Mouse (Mus musculus) hindbrain, embryonic 14.5 days (tissue): ENCODE measurements around the gene Cdk15. TPM values are rescaled to one million over a fixed set of nuclear protein-coding genes. Genes with fewer than 3 reads are reported as not detected.

Source experiments
- ATAC-seq: fragments of 200-750 bp; cut with Nextera tagmentation; 2 replicates; pipeline ENCODE4 v1.8.0; 2017; ENCODE audit warnings: moderate number of reproducible peaks, mild to moderate bottlenecking, moderate TSS enrichment, moderate library complexity; ENCODE audit not compliant: low FRiP score
- DNase-seq: peaks from one replicate; pipeline ENCODE4 v3.0.0-alpha.2; 2015; ENCODE audit warnings: low spot score
- H3K27ac ChIP-seq: fragments of 300-500 bp; sonication (generic); 2 replicates; pipeline ENCODE4 v1.5.1; 2014; ENCODE audit warnings: mild to moderate bottlenecking, moderate library complexity
- H3K27me3 ChIP-seq: fragments of 300-500 bp; sonication (generic); 2 replicates; pipeline ENCODE4 v1.6.1; 2014; ENCODE audit warnings: mild to moderate bottlenecking, low read length, mixed read lengths; ENCODE audit not compliant: control insufficient read depth, insufficient read depth
- H3K36me3 ChIP-seq: fragments of 300-500 bp; sonication (generic); replicated peaks from 2 replicates; pipeline ENCODE4 v1.6.1; 2014; ENCODE audit not compliant: control insufficient read depth, insufficient read depth
- H3K4me1 ChIP-seq: fragments of 300-500 bp; sonication (generic); replicated peaks from 2 replicates; pipeline ENCODE4 v1.6.1; 2014; ENCODE audit warnings: antibody characterized with exemption, low read length, mixed read lengths; ENCODE audit not compliant: control insufficient read depth, insufficient read depth
- H3K4me2 ChIP-seq: fragments of 300-500 bp; sonication (generic); replicated peaks from 2 replicates; pipeline ENCODE4 v1.6.1; 2014; ENCODE audit warnings: mild to moderate bottlenecking, moderate library complexity
- H3K4me3 ChIP-seq: fragments of 300-500 bp; sonication (generic); replicated peaks from 2 replicates; pipeline ENCODE4 v1.5.1; 2014; ENCODE audit warnings: mild to moderate bottlenecking, low read length
- H3K9ac ChIP-seq: fragments of 300-500 bp; sonication (generic); 2 replicates; pipeline ENCODE4 v1.6.1; 2014
- H3K9me3 ChIP-seq: fragments of 300-500 bp; sonication (generic); 2 replicates; pipeline ENCODE4 v1.6.1; 2016; ENCODE audit warnings: low read length; ENCODE audit not compliant: control insufficient read depth
- WGBS: fragments of 180-500 bp; shearing (Covaris S2); extraction: QIAGEN DNeasy Blood & Tissue Kit; methylation state at CpG from one replicate; pipeline ENCODE4 v1.1.7; 2014; 5-methylcytosine and 5-hydroxymethylcytosine counted together
- polyA plus RNA-seq: library from polyadenylated mRNA; unstranded; fragments of >200 nt; fragmentation: Nextera tagmentation; extraction: Ambion mirVana; gene quantifications from 2 replicates; pipeline ENCODE4 v1.2.1, GENCODE M21; 2014

Cdk15 gene
- polyA plus RNA-seq, 1 experiment from 2014 or later: 0.88 TPM

- peak overlapping the region; percentile 38 for H3K4me2 ChIP-seq
- H3K27ac ChIP-seq: no peak overlapping the region
- 4% methylated on average over 6 of the region's 6 CpGs for WGBS
- no peaks in the 10 kb centered on the region for H3K27me3 ChIP-seq
- no peaks in the 10 kb centered on the region for H3K9me3 ChIP-seq
- no peak overlapping the region for H3K4me3 ChIP-seq
- peaks cover 31% of the 10 kb centered on the region for H3K4me1 ChIP-seq
- peak; percentile 21; the same call in 1 of the 2 replicates for ATAC-seq
- DNase-seq: peak; percentile 81
- no peaks in the 10 kb centered on the region for H3K36me3 ChIP-seq
- no peak overlapping the region for H3K9ac ChIP-seq
Measured at GRCm38 (mm10) chr1:59316386-59317051, 59.8 kb downstream of the Cdk15 start.

- 88% methylated on average over 1 of the region's 1 CpGs for WGBS
- Histone ChIP-seq H3K9me3 (no peaks in the 10 kb centered on the region), H3K4me2 (no peak overlapping the region), H3K27ac (no peak overlapping the region), H3K36me3 (no peaks in the 10 kb centered on the region), H3K4me1 (peaks cover 29% of the 10 kb centered on the region), H3K9ac (no peak overlapping the region), H3K27me3 (no peaks in the 10 kb centered on the region), H3K4me3 (no peak overlapping the region)
- ATAC-seq (no peak), DNase-seq (no peak)
Measured at GRCm38 (mm10) chr1:59317397-59317796, 60.7 kb downstream of the Cdk15 start.

DNA sequence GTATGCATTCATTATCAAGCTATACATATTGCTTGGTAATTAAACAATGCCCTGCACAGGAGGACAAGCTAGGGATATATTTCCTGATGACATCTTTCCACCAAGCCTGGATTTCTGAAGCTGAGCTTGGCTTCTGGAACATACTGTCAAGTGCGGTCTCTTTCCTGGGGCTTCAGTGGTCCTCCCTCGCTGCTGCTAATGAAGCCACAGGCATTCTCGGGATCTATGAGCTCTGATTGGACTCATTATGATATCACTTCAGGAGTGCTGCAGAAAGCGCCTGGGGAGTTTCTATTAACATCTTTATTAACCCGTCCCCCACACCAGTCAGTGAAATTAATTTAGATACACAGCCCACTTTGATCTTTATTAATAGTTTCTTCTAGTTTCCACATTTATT is 62.2 kb downstream of the Cdk15 start:
- H3K4me1 ChIP-seq: peaks cover 31% of the 10 kb centered on the region
- H3K4me2 ChIP-seq: no peak overlapping the region
- no peaks in the 10 kb centered on the region for H3K9me3 ChIP-seq
- DNase-seq: no peak
- 39% methylated on average over 5 of the region's 5 CpGs for WGBS
- no peak overlapping the region for H3K27ac ChIP-seq
- no peak overlapping the region for H3K4me3 ChIP-seq
- no peaks in the 10 kb centered on the region for H3K27me3 ChIP-seq
- no peak overlapping the region for H3K9ac ChIP-seq
- ATAC-seq: peak; percentile 38; the same call in 1 of the 2 replicates
- no peaks in the 10 kb centered on the region for H3K36me3 ChIP-seq

GRCm38 (mm10) chr1:59321076-59321879 is 64.6 kb downstream of the Cdk15 start:
- Histone ChIP-seq H3K9ac (no peak overlapping the region), H3K4me1 (peaks cover 13% of the 10 kb centered on the region), H3K4me3 (no peak overlapping the region), H3K9me3 (no peaks in the 10 kb centered on the region), H3K4me2 (no peak overlapping the region), H3K27ac (no peak overlapping the region), H3K27me3 (no peaks in the 10 kb centered on the region), H3K36me3 (no peaks in the 10 kb centered on the region)
- 73% methylated on average over 9 of the region's 9 CpGs for WGBS
- no peak for ATAC-seq
- DNase-seq: no peak

DNA sequence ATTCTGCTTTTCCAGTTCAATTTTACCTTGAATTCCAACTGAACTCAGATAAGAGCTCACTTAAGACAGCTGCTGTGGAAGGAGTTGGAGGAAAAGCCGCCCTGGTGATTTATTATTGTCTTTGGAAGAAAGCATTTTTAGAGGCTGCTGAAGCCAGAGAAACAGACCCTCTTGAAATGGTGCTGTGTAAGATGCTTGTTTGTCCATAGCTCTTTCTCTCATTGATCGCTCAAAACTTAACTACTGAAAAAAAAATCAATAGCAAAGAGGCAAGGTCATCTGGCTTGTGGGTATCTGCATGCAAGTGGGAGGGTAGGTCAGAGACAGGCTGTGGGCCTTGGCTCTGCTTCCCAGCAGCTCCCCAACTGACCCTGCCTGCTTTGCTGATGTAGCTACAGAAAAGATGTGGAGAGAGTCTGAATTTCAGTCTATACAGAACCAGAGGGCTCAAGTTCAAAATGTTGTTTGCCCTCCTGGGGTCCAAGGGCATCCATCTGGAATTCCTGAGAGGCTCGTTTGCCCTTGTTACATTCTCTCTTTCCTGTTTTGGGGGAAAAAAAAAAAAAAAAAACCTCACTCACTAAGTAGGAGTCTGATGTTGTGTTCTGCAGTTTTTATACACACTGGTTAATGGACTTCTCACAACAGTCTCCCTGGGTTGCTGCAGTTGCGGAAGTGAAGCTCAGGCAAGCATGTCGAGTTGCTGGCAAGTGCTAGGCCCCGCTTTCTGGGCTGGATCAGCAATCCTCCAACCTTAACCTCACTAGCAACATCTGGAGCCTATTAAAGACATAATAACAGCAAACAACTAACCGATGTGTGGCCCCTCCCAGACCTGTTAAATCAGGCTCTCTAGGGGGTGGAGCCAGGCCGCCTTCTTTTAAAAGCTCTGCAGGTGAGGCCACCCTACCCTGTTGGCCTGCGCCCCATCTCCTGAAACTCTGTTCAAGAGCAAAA is 65.5 kb downstream of the Cdk15 start:
- DNase-seq: no peak
- H3K27me3 ChIP-seq: no peaks in the 10 kb centered on the region
- no peak for ATAC-seq
- 56% methylated on average over 9 of the region's 9 CpGs for WGBS
- no peaks in the 10 kb centered on the region for H3K36me3 ChIP-seq
- peaks cover 13% of the 10 kb centered on the region; the same call in 1 of the 2 replicates for H3K4me1 ChIP-seq
- H3K27ac ChIP-seq: 0 out of 2 replicates have a peak overlapping the region, but pooled peaks have one; percentile 16
- H3K9me3 ChIP-seq: no peaks in the 10 kb centered on the region
- H3K4me2 ChIP-seq: no peak overlapping the region
- no peak overlapping the region for H3K4me3 ChIP-seq
- no peak overlapping the region for H3K9ac ChIP-seq

GRCm38 (mm10) chr1:59326854-59327395 is 70.2 kb downstream of the Cdk15 start:
- no peaks in the 10 kb centered on the region for H3K27me3 ChIP-seq
- no peak overlapping the region for H3K9ac ChIP-seq
- H3K4me3 ChIP-seq: no peak overlapping the region
- no peaks in the 10 kb centered on the region for H3K9me3 ChIP-seq
- H3K4me2 ChIP-seq: no peak overlapping the region
- H3K27ac ChIP-seq: no peak overlapping the region; the same call in 1 of the 2 replicates
- WGBS: 14% methylated on average over 10 of the region's 10 CpGs
- DNase-seq (no peak), ATAC-seq (no peak)
- no peaks in the 10 kb centered on the region for H3K36me3 ChIP-seq
- 0 out of 2 replicates have a peak, but pooled peaks cover 22% of the 10 kb centered on the region for H3K4me1 ChIP-seq

GRCm38 (mm10) chr1:59332737-59333385 is 76.2 kb downstream of the Cdk15 start:
- H3K9me3 ChIP-seq: no peaks in the 10 kb centered on the region
- WGBS: 20% methylated on average over 13 of the region's 13 CpGs
- no peak for DNase-seq
- no peak overlapping the region for H3K4me3 ChIP-seq
- ATAC-seq: peak; percentile 44
- H3K27ac ChIP-seq: peak overlapping the region; percentile 39; the same call in 1 of the 2 replicates
- H3K4me1 ChIP-seq: peaks cover 30% of the 10 kb centered on the region
- no peaks in the 10 kb centered on the region for H3K36me3 ChIP-seq
- H3K27me3 ChIP-seq: no peaks in the 10 kb centered on the region
- peak overlapping the region; percentile 22 for H3K4me2 ChIP-seq
- no peak overlapping the region for H3K9ac ChIP-seq

- ATAC-seq (peak; percentile 53), DNase-seq (no peak)
- no peaks in the 10 kb centered on the region for H3K36me3 ChIP-seq
- WGBS: 31% methylated on average over 5 of the region's 5 CpGs
- no peaks in the 10 kb centered on the region for H3K27me3 ChIP-seq
- peak overlapping the region; percentile 22 for H3K4me2 ChIP-seq
- H3K4me1 ChIP-seq: peaks cover 26% of the 10 kb centered on the region
- no peak overlapping the region for H3K9ac ChIP-seq
- H3K9me3 ChIP-seq: no peaks in the 10 kb centered on the region
- no peak overlapping the region for H3K4me3 ChIP-seq
- peak overlapping the region; percentile 39; the same call in 1 of the 2 replicates for H3K27ac ChIP-seq
Measured at GRCm38 (mm10) chr1:59333386-59333759, 76.7 kb downstream of the Cdk15 start.
